In the genomic region with DNA sequence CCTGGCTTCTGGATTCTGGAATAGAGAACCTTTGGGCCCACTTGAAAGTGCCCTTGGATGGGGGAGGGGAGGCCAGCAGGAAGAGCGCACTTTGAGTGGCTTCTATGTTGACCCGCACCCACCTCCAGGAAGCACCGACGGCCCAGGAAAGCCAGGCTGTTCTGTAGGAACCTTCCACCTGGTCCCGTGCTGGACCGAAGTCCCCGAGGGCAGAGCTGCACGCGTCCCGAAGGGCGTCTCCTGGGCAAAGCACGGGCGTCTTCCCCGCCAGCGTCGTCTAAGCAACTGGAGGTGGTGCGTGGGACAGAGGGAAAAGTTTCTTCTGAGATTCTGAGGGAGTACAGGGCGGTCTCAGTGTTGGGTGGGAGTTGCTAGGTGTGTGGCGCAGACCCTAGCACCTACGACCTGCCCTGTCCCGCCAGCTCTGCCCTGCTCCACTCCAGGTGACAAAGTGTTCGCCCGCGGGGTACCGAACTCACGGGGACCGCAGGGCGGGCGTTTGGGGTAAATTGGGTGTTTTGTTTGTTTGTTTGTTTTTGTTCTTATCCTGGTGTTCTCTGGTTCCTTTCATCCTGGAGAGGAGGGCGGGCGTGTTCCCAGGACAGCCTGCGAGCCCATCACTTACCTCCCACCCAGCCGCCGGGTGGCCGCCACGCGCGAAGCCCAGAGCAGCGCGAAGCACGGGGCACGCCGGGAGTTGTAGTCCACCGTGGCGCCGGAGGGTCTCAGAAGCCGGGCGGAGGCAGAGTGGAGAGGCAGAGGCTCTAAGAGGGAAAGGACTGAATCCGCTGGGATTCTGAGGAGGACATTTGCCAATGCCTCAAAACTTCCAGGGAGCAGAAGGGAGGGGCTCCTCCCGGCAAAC, we compare ENCODE assay signal across 8 mouse cellular contexts. TPM values are rescaled to one million over a fixed set of nuclear protein-coding genes. Genes with fewer than 3 reads are reported as not detected.
DNase-seq lines count a peak whose midpoint lies in the region; ATAC-seq and TF ChIP-seq lines count a peak whose summit lies in the region.

A gene (minus strand): TSS at position 782 of the 865 bp plus-strand sequence.

- H3K9ac ChIP-seq in embryonic facial prominence, embryonic 13.5 days, result peak within 1 kb of the TSS; percentile 74
- peak within 1 kb of the TSS; percentile 54 for H3K9ac ChIP-seq in liver, embryonic 11.5 days (ENCODE audit: low read depth, low read length)
- H3K9ac ChIP-seq in midbrain, postnatal 0 days (replicated peaks; ENCODE audit: low read length, poor library complexity, severe bottlenecking), result 0 out of 2 replicates have a peak within 1 kb of the TSS, but pooled peaks have one; percentile 29
- peak within 1 kb of the TSS; percentile 74 for H3K9ac ChIP-seq in stomach, embryonic 16.5 days (ENCODE audit: low read length)

- H3K4me2 ChIP-seq in embryonic facial prominence, embryonic 13.5 days, result peak within 1 kb of the TSS; percentile 88
- H3K4me2 ChIP-seq in liver, embryonic 11.5 days, result peak within 1 kb of the TSS; percentile 96
- H3K4me2 ChIP-seq in midbrain, postnatal 0 days (ENCODE audit: low read depth, low read length, poor library complexity, severe bottlenecking), result peak within 1 kb of the TSS; percentile 70
- H3K4me2 ChIP-seq in stomach, embryonic 16.5 days (ENCODE audit: low read depth, low read length), result peak within 1 kb of the TSS; percentile 97

- peak; percentile 34 for DNase-seq in CD4-positive, CD25-positive, alpha-beta regulatory T cell, adult 2 months (ENCODE audit: low read depth, low spot score)
- peak; percentile 51 for DNase-seq in heart, adult 8-10 months (ENCODE audit: low spot score)
- peak; percentile 18 for DNase-seq in kidney, adult 18-20 months
- peak; percentile 74 for DNase-seq in liver, embryonic 11.5 days (ENCODE audit: low spot score)
- peak; percentile 72 for DNase-seq in midbrain, postnatal 0 days (ENCODE audit: low spot score)

- WGBS in embryonic facial prominence, embryonic 13.5 days, result 3% methylated on average over 50 of the region's 50 CpGs
- WGBS in liver, embryonic 11.5 days, result 3% methylated on average over 50 of the region's 50 CpGs
- WGBS in midbrain, postnatal 0 days, result 5% methylated on average over 50 of the region's 50 CpGs
- 3% methylated on average over 50 of the region's 50 CpGs for WGBS in stomach, embryonic 16.5 days

- peak within 1 kb of the TSS; percentile 51 for H3K27ac ChIP-seq in embryonic facial prominence, embryonic 13.5 days
- no peak within 1 kb of the TSS for H3K27ac ChIP-seq in liver, embryonic 11.5 days (ENCODE audit: low read depth, low read length)
- no peak within 1 kb of the TSS for H3K27ac ChIP-seq in midbrain, postnatal 0 days (ENCODE audit: low read depth, low read length)
- no peak within 1 kb of the TSS for H3K27ac ChIP-seq in stomach, embryonic 16.5 days (ENCODE audit: low read length)

- no peaks in the 10 kb centered on the region for H3K9me3 ChIP-seq in embryonic facial prominence, embryonic 13.5 days
- H3K9me3 ChIP-seq in liver, embryonic 11.5 days (ENCODE audit: control insufficient read depth, low read length), result no peaks in the 10 kb centered on the region
- H3K9me3 ChIP-seq in midbrain, postnatal 0 days (ENCODE audit: low read length), result no peaks in the 10 kb centered on the region
- H3K9me3 ChIP-seq in stomach, embryonic 16.5 days (replicated peaks; ENCODE audit: control insufficient read depth, low read length), result no peaks in the 10 kb centered on the region

- ATAC-seq in CD4-positive, CD25-positive, alpha-beta regulatory T cell, adult 4 months, result no peak
- peak; percentile 92 for ATAC-seq in embryonic facial prominence, embryonic 13.5 days (ENCODE audit: insufficient number of reproducible peaks, insufficient read depth, low FRiP score, low TSS enrichment, low read depth)
- peak; percentile 70 for ATAC-seq in liver, embryonic 11.5 days (replicated peaks; ENCODE audit: low FRiP score)
- ATAC-seq in midbrain, postnatal 0 days (ENCODE audit: low FRiP score), result peak; percentile 83
- ATAC-seq in stomach, embryonic 16.5 days (ENCODE audit: insufficient read depth, low FRiP score), result peak; percentile 83

- H3K27me3 ChIP-seq in embryonic facial prominence, embryonic 13.5 days, result no peaks in the 10 kb centered on the region
- no peaks in the 10 kb centered on the region for H3K27me3 ChIP-seq in liver, embryonic 11.5 days (replicated peaks; ENCODE audit: control insufficient read depth, insufficient read depth, low read length)
- H3K27me3 ChIP-seq in midbrain, postnatal 0 days (ENCODE audit: insufficient read depth, low read length), result no peaks in the 10 kb centered on the region
- H3K27me3 ChIP-seq in stomach, embryonic 16.5 days (ENCODE audit: control insufficient read depth, insufficient read depth, low read length), result no peaks in the 10 kb centered on the region

- TF ChIP-seq CTCF in midbrain, postnatal 0 days (IDR thresholded peaks at IDR 0.05), result peak; percentile 22

- peak within 1 kb of the TSS; percentile 57 for H3K4me3 ChIP-seq in embryonic facial prominence, embryonic 13.5 days
- H3K4me3 ChIP-seq in liver, embryonic 11.5 days (ENCODE audit: low read depth, low read length), result peak within 1 kb of the TSS; percentile 56
- H3K4me3 ChIP-seq in midbrain, postnatal 0 days (ENCODE audit: low read depth, low read length), result peak within 1 kb of the TSS; percentile 44
- H3K4me3 ChIP-seq in stomach, embryonic 16.5 days (replicated peaks; ENCODE audit: low read length), result peak within 1 kb of the TSS; percentile 65

- H3K36me3 ChIP-seq in embryonic facial prominence, embryonic 13.5 days, result no peaks in the 10 kb centered on the region
- H3K36me3 ChIP-seq in liver, embryonic 11.5 days (ENCODE audit: control insufficient read depth, insufficient read depth, low read length), result no peaks in the 10 kb centered on the region
- H3K36me3 ChIP-seq in midbrain, postnatal 0 days (ENCODE audit: insufficient read depth, low read length), result no peaks in the 10 kb centered on the region
- H3K36me3 ChIP-seq in stomach, embryonic 16.5 days (ENCODE audit: control insufficient read depth, insufficient read depth, low read length), result no peaks in the 10 kb centered on the region

- peaks cover 41% of the 10 kb centered on the region for H3K4me1 ChIP-seq in embryonic facial prominence, embryonic 13.5 days
- H3K4me1 ChIP-seq in liver, embryonic 11.5 days (replicated peaks; ENCODE audit: control insufficient read depth, insufficient read depth, low read length), result peaks cover 13% of the 10 kb centered on the region; the same call in 1 of the 2 replicates
- no peaks in the 10 kb centered on the region for H3K4me1 ChIP-seq in midbrain, postnatal 0 days (ENCODE audit: insufficient read depth, low read length)
- H3K4me1 ChIP-seq in stomach, embryonic 16.5 days (ENCODE audit: control insufficient read depth, insufficient read depth, low read length), result 0 out of 2 replicates have a peak, but pooled peaks cover 5% of the 10 kb centered on the region

RNA-seq across cellular contexts. Expression of the gene that starts here (rescaled TPM):
- under 1 TPM in 1 of 2 experiments, not detected in 1; 0.52 TPM for polyA plus RNA-seq in CD4-positive, CD25-positive, alpha-beta regulatory T cell, adult 4 months (2017; shearing (Covaris generic))
- 1.4 and 1.8 TPM in 2 replicates for polyA plus RNA-seq in embryonic facial prominence, embryonic 13.5 days (2015; fragmentation: Nextera tagmentation; extraction: Ambion mirVana)
- total RNA-seq in heart, adult 8-10 months (2022), result 1 to 10 TPM; 2.4 to 3.9 (median 3.2) TPM
- polyA plus RNA-seq in liver, embryonic 11.5 days (2014; fragmentation: Nextera tagmentation; extraction: Ambion mirVana), result 0.47 and 0.73 TPM in 2 replicates
- 0.16 and 0.99 TPM in 2 replicates for total RNA-seq in midbrain, postnatal 0 days (2014; rRNA removed)
- 0.23 and 0.31 TPM in 2 replicates for polyA plus RNA-seq in midbrain, postnatal 0 days (2015; fragmentation: Nextera tagmentation; extraction: Ambion mirVana)
- 0.67 and 0.98 TPM in 2 replicates for polyA plus RNA-seq in stomach, embryonic 16.5 days (2015; fragmentation: Nextera tagmentation; extraction: Ambion mirVana)

Comparison
In these comparisons a context has a peak if more than half of its experiments do, and no peak if none do; other contexts are left out.
1. Peak in DNase-seq, ATAC-seq, H3K4me3 ChIP-seq, H3K9ac ChIP-seq and H3K4me2 ChIP-seq in liver, embryonic 11.5 days; RNA of the gene not detected or under 1 TPM.
2. Peak in DNase-seq, ATAC-seq, H3K4me3 ChIP-seq, H3K9ac ChIP-seq and H3K4me2 ChIP-seq in midbrain, postnatal 0 days; RNA of the gene not detected or under 1 TPM.
3. Peak in ATAC-seq, H3K4me3 ChIP-seq, H3K9ac ChIP-seq and H3K4me2 ChIP-seq in stomach, embryonic 16.5 days; RNA of the gene not detected or under 1 TPM.
4. DNase-seq: peak in every context shown above with its lines; median percentile 74 in liver, embryonic 11.5 days; 72 in midbrain, postnatal 0 days; 51 in heart, adult 8-10 months; 34 in CD4-positive, CD25-positive, alpha-beta regulatory T cell, adult 2 months; 18 in kidney, adult 18-20 months.